Mouse (Mus musculus): ENCODE data around the gene Kcnk2. TPM values are rescaled to one million over a fixed set of nuclear protein-coding genes. Genes with fewer than 3 reads are reported as not detected.

Kcnk2 gene
- 10 to 100 TPM; 37.8 to 43.4 TPM for total RNA-seq (2021)
- long read RNA-seq, transcript Kcnk2-201 (7 exons, 3,297 nt): minor isoform, 6 of 53 reads
- long read RNA-seq, transcript Kcnk2-206 (7 exons, 1,548 nt): major isoform, 26 of 53 reads
- long read RNA-seq, partial matches to known transcripts: 5 of 53 reads
- long read RNA-seq, other reads (novel, unspliced or antisense): 11 of 53 reads

DNA sequence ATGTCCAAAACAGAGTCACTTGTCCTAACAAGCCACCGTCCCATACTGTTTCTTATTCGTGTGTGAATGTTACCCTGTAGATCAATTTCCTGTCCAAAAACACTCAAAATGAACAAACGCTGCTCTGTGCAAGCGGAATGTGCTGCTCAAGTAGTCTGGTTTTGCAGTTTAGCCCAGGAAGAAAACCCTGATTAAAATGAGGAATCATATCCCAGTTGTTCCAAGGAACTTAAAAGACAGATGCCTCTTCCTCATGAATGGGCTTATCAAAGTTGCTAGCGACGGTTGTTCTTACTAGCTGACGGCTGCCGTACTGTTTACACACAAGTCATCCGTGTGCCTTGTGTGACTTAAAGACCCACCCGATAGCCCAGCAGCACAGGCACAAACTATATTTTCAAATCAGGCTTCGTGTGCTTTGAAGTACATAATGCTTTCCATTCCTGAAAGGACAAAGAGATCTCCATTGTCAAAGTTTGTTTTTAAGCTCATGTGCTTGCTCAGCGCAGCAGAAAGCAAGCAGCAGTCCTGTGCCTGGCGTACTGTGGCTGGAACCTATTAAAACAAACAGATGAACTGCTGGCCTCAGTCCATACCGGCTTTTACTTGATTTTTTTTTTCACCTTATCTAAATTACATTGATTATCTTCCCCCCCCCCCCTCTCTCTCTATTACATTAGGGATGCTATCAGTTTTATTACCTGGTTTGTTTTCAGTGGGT is at the start of gene Kcnk2:
Gene Kcnk2 (minus strand): TSS at position 51 of the 721 bp plus-strand sequence.
- no peak for DNase-seq (ENCODE audit: low spot score in 2 of 2)

DNA sequence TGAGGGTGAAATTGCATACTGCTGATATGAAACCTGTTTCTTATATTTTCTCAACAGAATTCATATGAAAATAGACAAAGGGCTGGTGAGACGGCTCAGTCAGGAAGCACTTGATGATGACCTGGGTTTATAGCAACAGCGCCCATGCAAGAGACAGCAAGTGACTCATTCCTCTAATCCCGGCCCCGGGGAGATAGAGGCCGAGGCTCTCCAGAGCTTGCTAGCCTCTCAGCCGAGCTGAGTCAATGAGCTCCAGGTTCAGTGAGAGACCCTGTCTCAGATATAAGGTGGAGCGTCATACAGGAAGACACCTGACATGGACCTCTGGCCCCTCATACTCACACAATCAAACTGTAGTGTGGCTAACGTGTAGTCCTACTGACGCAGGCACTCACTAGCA is 38.7 kb upstream of the Kcnk2 start:
- DNase-seq (ENCODE audit: low spot score in 2 of 2): no peak

DNA sequence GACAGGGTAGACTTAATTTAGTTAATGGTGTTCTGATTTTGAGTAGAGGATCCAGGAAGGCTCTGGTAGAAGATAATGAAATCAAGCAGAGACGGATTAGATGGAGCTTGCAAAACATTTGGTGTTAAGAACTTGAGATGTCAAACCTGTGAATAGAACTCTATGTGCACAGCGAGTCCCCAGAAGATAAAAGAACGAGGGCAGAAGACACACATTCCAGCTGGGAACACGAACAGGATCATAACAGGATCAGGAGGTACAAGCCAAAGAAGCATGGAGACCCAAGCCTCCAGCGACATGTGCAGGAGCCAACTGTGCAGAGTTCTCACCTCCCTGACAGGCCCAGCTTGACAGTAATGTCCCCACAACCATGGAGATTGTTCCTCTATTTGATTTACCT is 35.1 kb upstream of the Kcnk2 start:
- DNase-seq (ENCODE audit: low spot score in 2 of 2): peak in 1 of 2 experiments; percentile 3

DNA sequence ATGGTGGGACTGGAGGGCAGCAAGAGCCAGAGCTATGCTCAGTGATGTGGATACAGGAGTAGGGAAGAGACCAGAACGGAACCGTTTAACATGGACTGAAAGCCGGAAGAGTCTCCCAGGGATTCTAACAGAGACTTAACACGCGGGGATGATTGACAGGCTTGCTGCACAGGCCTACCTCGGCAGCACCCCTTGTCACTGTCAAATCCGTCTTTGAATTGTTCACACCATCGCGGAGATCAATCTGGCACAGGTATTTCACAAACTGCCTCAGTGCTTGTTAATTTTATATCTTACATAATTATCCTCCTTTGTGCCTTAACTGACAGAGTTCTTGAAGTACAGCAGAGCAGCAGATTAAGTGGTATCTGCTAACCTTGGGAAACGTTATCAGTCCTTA is 33.4 kb upstream of the Kcnk2 start:
- DNase-seq (ENCODE audit: low spot score in 2 of 2): no peak

DNA sequence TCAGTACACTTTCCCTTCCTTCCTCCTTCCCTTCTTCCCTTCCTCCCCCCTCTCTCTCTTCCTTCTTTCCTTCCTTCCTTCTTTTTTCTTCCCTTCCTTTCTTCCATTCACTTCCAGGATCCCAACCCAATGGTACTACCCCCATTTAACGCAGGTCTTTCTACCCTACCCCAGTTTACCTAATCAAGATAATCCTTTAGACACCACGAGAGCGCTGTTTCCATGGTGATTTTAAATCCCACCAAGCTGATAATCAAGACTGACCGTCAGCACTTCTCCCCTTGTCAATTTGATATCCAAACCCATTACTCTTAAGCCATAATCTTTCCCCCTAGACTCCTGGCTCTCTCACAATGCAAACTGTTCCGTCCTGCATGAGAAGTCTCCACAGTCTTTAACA is 29.4 kb upstream of the Kcnk2 start:
- DNase-seq (ENCODE audit: low spot score in 2 of 2): no peak

DNA sequence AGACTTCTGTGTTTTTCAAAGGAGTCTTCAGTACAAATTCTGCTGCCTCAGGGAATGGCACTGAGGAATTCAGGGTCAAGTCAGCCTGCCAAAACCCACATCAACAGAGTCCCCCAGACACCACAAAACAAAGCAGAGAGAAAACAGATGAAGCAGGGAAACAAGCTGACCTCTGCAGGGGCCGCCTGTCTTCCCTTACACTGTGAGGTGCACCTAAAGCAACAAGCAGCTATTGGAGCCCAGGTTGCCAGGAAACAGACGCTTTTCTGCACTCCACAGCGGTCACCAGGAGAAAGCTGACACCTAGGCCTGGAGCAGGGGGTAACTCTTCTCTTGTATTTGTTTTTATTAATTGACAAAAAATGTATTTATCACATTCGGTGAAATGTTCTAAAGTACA is 28.5 kb upstream of the Kcnk2 start:
- no peak for DNase-seq (ENCODE audit: low spot score in 2 of 2)

DNA sequence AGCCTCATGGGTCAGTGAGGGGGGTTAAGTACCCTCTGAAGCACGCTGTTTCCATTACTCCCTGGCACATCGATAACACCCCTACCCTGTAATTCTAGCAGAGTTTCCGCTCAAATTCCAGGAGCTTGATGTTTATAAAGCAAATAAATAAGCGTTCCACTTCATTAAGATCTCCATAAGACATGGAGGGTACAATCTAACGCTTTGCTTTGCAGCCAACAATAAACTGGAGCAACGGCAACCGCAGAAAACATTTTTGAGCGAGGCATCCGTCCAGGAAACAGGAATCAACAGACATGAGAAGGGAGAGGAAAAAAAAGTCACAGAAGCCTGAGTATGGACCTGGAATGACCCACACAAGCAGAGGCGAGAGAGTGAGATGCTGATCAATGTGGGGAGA is 27.5 kb upstream of the Kcnk2 start:
- no peak for DNase-seq (ENCODE audit: low spot score in 2 of 2)

DNA sequence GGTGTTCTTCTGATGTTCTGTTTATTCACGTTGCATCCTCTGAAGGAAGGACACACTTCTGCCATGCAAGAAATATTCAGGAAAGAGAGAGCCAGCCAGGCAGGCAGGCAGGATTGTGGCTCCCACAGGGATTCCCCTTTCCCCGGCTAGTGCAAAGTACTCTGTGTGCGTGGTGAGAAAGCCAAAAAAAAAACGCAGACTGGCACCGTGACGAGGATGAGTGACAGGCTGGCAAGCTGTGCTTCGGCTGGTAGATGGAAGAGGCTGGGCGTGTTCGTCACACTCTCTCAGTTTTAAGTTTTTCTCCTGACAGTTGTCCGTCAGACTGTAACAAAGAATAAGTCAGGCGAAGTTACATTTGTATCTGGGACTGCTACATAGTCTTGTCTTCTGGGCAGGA is 24.2 kb upstream of the Kcnk2 start:
- DNase-seq (ENCODE audit: low spot score in 2 of 2): peak in 1 of 2 experiments; percentile 55

DNA sequence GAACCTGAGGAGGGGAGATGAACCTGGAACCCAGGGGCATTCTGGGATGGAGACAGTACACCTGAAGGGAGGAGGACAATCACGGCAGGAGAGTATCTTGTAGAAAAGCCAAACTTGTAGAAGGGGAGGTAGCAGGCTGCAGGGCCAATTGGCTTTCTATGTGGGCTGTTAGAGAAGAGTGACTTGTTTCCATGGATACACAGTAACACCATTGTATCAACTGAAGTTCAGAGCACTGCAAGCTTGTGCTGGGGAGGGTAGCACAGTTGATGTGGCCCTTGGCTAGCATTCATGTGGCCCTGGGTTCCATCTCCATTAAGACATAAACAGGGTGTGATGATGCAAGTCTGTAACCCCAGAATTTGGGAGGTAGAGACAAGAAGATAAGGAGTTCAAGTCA is 17.8 kb upstream of the Kcnk2 start:
- no peak for DNase-seq (ENCODE audit: low spot score in 2 of 2)

DNA sequence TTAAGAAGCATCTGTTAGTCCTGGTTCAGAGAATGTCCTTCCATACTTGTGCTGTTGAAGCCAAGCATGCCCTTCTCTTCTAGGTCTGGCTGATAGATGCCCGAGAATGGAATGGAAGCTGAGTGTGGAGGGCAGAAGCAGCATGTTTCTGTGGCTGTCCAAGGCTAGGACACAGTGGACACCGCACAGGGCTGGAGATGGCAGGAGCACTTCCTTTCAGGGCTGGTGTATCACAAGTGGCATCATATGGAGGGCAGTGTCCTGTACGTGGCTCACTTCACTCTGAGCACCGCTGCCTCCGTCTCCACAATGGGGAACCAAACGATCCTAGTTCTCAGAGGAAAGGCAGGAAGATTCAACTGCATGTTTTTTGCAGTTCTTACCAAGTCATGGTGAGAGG is 7.8 kb upstream of the Kcnk2 start:
- no peak for DNase-seq (ENCODE audit: low spot score in 2 of 2)

DNA sequence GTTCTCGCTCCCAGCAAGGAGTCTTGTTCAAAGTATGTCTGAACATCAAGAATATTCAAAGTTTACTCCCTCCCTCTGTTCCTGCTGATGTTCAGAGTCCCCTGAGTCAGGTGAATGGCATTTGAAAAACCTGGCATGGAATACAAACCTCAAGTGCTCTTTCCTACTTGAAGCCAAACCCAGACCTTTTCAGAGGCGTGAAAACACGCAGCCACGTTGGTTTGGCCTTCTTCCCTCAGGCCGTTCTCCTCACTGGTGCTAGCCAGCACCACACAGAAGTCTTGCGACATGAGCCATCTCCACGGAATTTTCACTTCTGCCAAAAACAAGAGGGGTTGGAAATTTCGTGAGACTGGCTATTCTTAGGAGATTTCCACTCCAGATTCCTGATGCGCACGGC is 3.1 kb upstream of the Kcnk2 start:
- no peak for DNase-seq (ENCODE audit: low spot score in 2 of 2)

DNA sequence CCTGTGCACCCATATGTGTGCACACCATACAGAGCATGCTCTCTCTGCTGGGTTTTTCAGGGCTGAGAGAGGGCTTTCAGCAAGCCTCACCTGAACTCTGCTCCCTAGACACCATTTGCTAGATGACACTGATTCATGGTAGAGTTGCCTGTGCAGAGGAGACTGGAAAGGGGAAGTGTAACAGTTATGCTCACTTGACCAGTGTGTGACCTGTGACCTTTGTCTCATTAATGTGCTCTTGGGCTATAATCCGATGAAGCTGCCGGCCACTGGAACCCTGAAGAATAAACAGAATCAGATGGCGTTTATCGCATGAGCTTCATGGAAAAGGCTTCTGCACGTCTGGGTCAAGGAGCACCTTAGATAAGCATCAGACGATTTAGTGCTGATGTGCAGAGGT is 1.5 kb upstream of the Kcnk2 start:
- DNase-seq (ENCODE audit: low spot score in 2 of 2): no peak

DNA sequence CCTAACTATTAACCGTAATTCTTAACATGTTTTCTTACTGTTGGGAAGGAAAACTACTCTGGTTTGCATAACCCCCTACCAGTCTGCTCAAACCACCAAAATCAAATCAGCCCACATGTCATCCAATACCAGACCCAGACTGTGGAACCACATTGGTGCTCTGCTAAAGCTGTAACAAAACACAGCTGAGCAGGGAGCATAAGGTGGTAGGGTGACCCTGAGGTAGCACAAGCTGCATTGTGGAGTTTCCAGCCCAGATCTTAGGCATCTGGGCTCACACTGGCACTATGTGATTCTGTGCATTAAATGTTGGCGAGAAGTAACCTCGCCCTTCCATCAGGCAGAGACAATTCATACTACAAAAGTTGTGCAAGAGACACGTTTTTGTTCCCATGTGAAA is 1.1 kb upstream of the Kcnk2 start:
- DNase-seq (ENCODE audit: low spot score in 2 of 2): no peak

DNA sequence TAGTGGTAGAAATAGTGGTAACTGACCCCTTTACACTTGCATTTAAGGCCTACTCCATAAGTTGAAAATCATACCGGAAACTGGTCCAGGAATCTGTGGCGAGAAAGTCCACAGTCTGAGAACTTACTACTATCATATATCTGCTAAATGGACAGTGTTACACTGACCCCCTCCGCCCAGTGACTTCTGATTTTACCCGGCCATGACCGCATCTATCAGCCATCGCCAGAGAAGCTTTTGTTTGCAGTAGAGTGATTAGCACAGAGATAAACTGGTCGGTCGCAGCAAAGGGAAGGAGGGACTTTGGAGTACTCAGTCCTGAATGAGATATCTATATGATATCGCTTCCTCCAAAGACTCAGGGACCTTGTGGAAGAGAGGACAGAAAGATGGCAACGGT is 15.2 kb downstream of the Kcnk2 start:
- DNase-seq (ENCODE audit: low spot score in 2 of 2): no peak

DNA sequence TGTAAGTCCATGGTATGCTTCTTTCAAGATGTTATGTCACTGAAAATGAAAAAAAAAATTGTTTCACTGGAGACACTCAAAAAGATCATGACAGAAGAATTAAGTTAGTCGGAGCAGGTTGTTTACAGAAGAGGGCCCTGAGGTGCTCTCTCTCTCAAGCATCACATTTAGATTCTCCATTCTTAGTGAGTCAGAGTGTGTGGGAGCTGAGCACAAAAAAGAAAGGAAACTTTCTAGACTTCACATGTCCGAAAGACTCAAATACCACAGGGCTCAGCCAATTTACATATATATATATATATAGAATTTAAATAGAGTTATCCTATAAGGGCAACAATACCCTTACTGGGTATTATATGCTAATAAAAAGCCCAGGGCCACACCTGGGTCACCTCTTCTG is 15.9 kb downstream of the Kcnk2 start:
- no peak for DNase-seq (ENCODE audit: low spot score in 2 of 2)

DNA sequence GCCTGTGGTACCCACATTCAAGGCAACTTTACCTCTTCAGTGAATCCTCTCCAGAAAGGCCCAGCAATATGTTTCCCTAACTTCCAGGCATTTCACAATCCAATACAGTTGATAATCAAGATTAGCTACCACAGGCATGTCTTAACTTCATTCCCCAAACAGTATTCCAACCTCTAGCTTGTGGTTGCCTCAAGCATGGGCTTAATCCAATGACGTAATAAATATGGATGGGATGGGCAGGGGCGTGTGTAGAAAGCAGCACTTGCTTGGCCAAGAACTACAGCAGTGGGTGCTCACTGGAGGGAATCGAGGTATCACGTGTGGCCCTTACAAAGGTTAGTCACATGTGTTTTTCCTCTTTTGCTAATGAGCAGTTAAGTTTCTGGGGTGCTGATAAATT is 34.4 kb downstream of the Kcnk2 start:
- DNase-seq (ENCODE audit: low spot score in 2 of 2): no peak

DNA sequence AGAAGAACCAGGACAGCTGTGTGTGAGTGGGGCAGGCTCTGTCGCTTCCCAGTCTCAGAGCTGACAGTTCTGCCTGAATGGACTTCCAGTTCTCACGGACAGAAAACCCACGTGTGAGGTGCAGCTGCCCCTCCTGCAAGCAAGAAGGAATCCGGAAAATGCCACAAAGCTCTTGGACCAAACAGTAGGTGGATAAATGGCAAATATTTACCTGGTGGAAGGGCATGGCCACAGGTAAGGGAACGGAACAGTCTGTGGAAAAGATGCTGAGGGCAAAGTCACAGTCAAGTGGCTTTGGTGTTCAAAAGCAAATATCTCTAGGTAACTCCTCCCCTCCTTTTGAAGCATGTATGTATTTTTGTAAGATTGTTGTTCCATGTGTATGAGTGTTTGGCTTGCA is 37.9 kb downstream of the Kcnk2 start:
- DNase-seq (ENCODE audit: low spot score in 2 of 2): no peak

DNA sequence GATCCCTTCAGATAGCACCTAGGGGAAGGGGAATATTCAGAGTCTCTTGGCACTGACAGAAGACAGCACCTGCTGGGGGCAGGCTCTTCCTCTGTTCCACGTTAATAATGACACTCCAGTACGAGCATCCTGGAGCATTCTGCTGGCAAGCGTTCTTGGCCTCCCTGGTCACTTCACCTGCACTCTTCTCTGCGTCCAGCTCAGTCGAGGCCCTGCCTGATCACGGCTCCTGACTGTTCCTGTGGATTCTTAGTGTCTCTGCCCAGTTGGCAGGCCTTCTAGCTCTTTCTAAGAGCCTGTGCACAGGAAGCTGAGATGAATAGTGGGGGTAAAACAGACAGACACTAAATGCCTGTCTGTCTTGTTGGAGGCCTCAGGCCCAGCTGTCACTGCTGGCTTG is 39.5 kb downstream of the Kcnk2 start:
- no peak for DNase-seq (ENCODE audit: low spot score in 2 of 2)

DNA sequence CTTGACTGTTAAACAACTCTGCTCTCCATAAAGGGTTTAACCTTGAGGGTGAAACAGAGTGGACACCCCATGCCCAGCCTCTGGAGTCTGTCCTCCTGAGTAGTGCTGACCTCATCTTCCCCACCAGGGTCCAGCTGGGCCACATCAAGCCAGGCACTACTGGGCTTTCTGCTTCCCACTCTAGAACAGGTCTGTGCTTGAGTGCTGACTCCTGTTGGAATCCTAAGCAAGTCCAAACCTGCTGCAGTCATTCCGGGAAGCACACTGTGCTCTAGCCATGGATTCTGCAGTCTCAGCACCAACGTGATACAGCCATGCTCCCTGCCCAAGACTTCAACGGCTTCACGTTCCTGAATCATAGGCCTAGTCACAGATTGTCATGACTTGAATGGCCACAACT is 42.4 kb downstream of the Kcnk2 start:
- DNase-seq (ENCODE audit: low spot score in 2 of 2): no peak

DNA sequence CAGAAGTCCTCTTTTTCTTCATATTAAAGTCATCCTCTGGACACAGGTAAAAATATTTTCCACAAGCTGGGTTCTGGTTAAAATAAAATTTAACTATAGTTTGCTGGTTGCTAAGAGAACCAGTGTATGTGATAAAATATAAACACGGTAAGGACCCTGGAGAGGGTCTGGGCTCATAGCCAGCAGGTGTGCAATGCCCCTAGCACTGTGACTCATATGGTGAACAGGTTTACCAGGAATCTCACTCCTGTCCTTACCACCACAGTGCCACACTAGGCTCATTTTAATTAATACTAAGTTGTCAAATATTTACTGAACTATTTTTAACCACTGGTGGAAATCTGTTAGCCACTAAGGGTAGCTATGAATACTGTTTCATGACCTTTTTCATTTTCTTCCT is 48.2 kb downstream of the Kcnk2 start:
- DNase-seq (ENCODE audit: low spot score in 2 of 2): no peak

DNA sequence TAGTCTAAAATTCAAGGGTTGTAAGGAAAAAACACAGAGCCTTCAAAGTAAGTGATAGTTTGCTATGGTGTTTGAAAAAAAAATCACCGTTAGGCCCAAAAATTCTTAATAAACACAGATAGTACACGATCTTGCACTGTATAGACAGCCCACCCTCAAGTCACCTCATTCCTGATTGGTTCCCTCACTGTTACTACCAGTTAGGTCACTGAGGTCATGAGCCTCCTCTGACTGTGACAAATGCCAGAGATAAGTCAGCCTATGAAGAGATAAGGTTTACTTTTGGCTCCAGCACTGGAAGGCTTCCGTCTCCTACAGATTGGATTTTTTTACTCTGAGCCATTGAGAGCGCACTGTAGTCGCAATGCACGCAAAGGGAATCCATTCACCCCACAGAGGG is 50.3 kb downstream of the Kcnk2 start:
- no peak for DNase-seq (ENCODE audit: low spot score in 2 of 2)

DNA sequence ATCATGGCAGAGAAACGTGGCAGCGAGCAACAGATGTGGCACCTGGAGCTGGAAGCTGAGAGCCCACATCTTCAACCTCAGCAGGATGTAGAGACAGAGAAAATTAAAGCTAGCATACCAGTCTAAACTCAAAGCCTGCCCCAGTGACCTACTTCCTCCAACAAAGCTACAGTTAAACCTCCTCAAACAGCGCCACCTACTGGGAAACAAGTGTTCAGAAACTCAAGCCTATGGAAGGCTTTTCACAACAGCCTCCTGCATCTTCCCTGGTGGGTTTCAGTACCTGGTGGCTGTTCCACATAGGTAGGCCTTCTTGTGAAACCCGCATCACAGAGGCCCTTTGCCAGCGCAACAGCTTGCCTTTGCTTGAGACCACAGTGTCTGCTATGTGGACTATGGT is 52.9 kb downstream of the Kcnk2 start:
- DNase-seq (ENCODE audit: low spot score in 2 of 2): no peak

DNA sequence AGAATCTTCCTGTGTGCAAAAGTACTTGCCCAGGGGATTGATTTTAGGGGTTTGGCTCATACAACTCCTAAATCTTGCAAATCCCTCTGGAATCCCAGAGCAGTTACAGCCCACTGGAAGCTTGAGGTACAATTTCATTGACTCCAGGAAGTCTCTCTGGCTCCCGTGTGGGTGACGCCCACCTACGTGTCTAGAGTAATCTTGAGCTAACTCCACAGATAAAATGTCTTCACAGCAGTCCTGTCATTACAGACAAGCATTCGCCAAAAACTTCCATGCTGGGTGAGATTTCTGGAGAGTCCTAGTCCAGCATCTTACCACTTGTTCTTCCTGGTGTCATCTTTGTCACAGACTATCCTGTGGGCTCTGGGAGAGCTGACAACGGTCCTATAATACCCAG is 56.9 kb downstream of the Kcnk2 start:
- no peak for DNase-seq (ENCODE audit: low spot score in 2 of 2)
